Mouse (Mus musculus) neural tube, embryonic 14.5 days (tissue): ENCODE results near the gene Trim46. TPM values are rescaled to one million over a fixed set of nuclear protein-coding genes. Genes with fewer than 3 reads are reported as not detected.

Experiments
- ATAC-seq: fragments of 200-750 bp; cut with Nextera tagmentation; 2 replicates; pipeline ENCODE4 v1.8.0; 2017; ENCODE audit warnings: low read depth, mild to moderate bottlenecking, moderate TSS enrichment, moderate library complexity
- H3K27ac ChIP-seq: fragments of 300-500 bp; sonication (generic); 2 replicates; pipeline ENCODE4 v1.5.1; 2014; ENCODE audit warnings: low read depth, mild to moderate bottlenecking, control low read depth, low read length, moderate library complexity, mixed read lengths
- H3K27me3 ChIP-seq: fragments of 300-500 bp; sonication (generic); 2 replicates; pipeline ENCODE4 v1.6.1; 2014; ENCODE audit warnings: low read length; ENCODE audit not compliant: control insufficient read depth, insufficient read depth
- H3K36me3 ChIP-seq: fragments of 300-500 bp; sonication (generic); 2 replicates; pipeline ENCODE4 v1.6.1; 2014; ENCODE audit warnings: low read length, mixed read lengths; ENCODE audit not compliant: control insufficient read depth, insufficient read depth
- H3K4me1 ChIP-seq: fragments of 300-500 bp; sonication (generic); 2 replicates; pipeline ENCODE4 v1.6.1; 2014; ENCODE audit warnings: low read length; ENCODE audit not compliant: control insufficient read depth, insufficient read depth
- H3K4me2 ChIP-seq: fragments of 300-500 bp; sonication (generic); 2 replicates; pipeline ENCODE4 v1.6.1; 2014; ENCODE audit warnings: mild to moderate bottlenecking, low read depth, low read length, control low read depth
- H3K4me3 ChIP-seq: fragments of 300-500 bp; sonication (generic); 2 replicates; pipeline ENCODE4 v1.5.1; 2014; ENCODE audit warnings: low read depth, low read length, control low read depth, mixed read lengths
- H3K9ac ChIP-seq: fragments of 300-500 bp; sonication (generic); replicated peaks from 2 replicates; pipeline ENCODE4 v1.6.1; 2014; ENCODE audit warnings: low read depth, mild to moderate bottlenecking, control low read depth, low read length, mixed read lengths
- H3K9me3 ChIP-seq: fragments of 300-500 bp; sonication (generic); 2 replicates; pipeline ENCODE4 v1.6.1; 2016; ENCODE audit warnings: low read length; ENCODE audit not compliant: control insufficient read depth
- WGBS: fragments of 180-500 bp; shearing (Covaris S2); extraction: QIAGEN DNeasy Blood & Tissue Kit; methylation state at CpG from one replicate; pipeline ENCODE4 v1.1.7; 2014; 5-methylcytosine and 5-hydroxymethylcytosine counted together
- polyA plus RNA-seq: library from polyadenylated mRNA; unstranded; fragments of >200 nt; fragmentation: Nextera tagmentation; extraction: Ambion mirVana; gene quantifications from 2 replicates; pipeline ENCODE4 v1.2.1, GENCODE M21; 2014

Gene Trim46
- polyA plus RNA-seq, 1 experiment from 2014 or later = 70.7 TPM

DNA sequence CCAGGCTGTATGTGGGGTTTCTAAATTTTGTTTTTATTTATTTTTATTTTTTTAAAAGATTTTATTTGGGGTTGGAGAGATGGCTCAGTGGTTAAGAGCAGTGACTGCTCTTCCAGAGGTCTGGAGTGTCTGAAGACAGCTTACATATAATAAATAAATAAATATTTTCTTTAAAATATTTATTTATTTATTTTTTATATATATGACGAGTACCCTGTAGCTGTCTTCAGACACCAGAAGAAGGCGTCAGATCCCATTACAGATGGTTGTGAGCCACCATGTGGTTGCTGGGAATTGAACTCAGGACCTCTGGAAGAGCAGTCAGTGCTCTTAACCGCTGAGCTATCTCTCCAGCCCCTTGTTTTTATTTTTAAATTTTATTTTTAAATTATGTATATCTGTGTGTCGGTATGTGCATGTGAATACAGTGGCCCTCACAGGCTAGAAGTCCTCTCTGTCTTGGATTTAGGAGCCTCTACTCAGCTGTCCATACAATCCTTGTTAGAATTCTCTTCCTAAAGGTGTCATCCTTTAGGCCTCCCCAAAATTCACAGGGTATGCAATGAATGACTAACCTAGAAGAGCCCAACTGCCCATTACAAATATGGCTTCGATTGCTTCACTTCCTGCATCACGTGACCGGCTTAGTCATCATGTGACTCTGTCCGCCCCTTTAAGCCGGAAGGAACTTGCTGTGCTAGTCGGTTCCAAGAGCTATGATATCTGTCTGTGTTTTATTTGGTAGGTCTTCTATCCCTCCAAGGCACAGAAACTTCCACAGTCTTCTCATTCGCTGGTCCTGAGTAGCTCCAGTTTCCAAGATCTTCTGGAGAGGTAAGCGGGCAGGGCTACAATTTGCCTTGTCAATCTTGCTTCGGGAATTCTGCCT, 43.6 kb downstream of the Trim46 start, which contains the start of gene Gba:
Gba (plus strand) TSS at position 676 of the 889 bp plus-strand sequence.
- H3K9ac ChIP-seq = peak within 1 kb of the TSS; percentile 41
- H3K4me1 ChIP-seq = peaks cover 5% of the 10 kb centered on the region; the same call in 1 of the 2 replicates
- no peaks in the 10 kb centered on the region for H3K27me3 ChIP-seq
- ATAC-seq = peak; percentile 86
- H3K27ac ChIP-seq = no peak within 1 kb of the TSS
- H3K4me3 ChIP-seq = peak within 1 kb of the TSS; percentile 46
- WGBS = 27% methylated on average over 13 of the region's 13 CpGs
- no peaks in the 10 kb centered on the region for H3K9me3 ChIP-seq
- peak within 1 kb of the TSS; percentile 53 for H3K4me2 ChIP-seq
- H3K36me3 ChIP-seq = peaks cover 27% of the 10 kb centered on the region

DNA sequence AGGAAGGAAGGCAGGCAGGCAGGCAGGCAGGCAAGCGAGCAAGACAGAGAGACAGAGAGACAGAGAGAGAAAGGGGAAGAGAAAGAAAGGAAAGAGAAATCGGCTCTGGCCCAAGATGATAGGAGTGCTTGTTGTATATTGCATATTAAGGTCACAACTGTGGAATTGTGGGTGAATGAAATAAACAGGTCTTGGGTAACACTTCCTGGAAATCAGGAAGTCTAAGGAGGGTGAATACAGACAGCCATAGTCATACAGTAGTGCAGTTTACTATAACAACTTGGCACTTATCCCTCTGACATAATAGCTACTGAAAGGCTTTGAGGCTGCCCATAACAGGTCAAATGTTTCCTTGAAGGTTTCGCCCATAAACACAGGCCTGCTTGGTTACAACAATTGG, 46.3 kb downstream of the Trim46 start:
- Histone ChIP-seq H3K27me3 (no peaks in the 10 kb centered on the region), H3K4me3 (no peak overlapping the region), H3K9me3 (no peaks in the 10 kb centered on the region), H3K9ac (no peak overlapping the region), H3K27ac (no peak overlapping the region), H3K4me2 (no peak overlapping the region), H3K36me3 (peaks cover 10% of the 10 kb centered on the region), H3K4me1 (peaks cover 5% of the 10 kb centered on the region; the same call in 1 of the 2 replicates)
- WGBS = 84% methylated on average over 3 of the region's 3 CpGs
- ATAC-seq = no peak

DNA sequence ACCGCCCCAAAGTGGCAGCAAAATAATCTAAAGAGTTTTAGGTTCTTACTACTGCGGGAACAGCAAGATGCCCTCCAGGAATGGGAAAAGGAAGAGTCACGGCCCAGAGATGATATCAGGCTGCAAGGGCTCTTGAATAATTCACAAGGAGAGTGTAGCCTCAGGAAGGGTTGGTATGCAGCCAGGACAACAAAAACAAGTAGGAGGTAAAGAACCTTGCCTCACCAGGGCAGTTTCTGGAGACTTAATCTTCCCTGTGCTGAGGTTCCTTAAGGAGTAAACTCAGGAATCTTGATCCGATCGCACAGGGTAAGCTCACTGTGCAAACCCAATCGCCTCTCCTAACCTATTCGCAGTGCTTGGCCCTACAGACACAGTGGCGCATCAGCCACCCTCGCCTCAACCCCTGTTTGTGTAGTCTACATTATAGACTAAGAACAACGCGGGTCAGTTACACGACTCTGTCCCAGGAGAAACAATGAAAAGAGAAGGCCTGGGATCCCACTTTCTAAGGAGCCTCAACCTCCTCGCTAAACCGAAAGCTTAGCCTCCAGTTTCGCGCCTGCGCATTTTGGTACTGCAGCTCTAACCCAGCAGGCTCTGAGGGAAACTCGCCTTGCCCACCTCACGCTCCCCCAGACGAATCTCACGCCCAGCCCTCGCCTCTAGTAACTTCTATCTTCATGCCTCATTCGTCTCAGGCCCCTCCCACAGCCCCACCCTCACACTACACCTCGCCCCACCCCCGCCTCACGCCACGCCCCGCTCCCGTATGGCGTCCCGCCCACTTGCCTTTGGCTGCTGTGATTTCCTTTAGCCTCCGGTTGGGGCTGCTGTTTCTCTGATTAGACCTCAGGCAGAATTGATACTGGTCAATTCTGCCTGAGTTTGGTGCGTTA, 49.9 kb downstream of the Trim46 start:
- 9% methylated on average over 33 of the region's 33 CpGs for WGBS
- no peaks in the 10 kb centered on the region for H3K4me1 ChIP-seq
- no peaks in the 10 kb centered on the region for H3K9me3 ChIP-seq
- H3K4me2 ChIP-seq = peak overlapping the region; percentile 45
- peak overlapping the region; percentile 56 for H3K27ac ChIP-seq
- H3K27me3 ChIP-seq = no peaks in the 10 kb centered on the region
- H3K36me3 ChIP-seq = no peaks in the 10 kb centered on the region
- H3K9ac ChIP-seq = peak overlapping the region; percentile 29
- H3K4me3 ChIP-seq = peak overlapping the region; percentile 27
- peak; percentile 94 for ATAC-seq

DNA sequence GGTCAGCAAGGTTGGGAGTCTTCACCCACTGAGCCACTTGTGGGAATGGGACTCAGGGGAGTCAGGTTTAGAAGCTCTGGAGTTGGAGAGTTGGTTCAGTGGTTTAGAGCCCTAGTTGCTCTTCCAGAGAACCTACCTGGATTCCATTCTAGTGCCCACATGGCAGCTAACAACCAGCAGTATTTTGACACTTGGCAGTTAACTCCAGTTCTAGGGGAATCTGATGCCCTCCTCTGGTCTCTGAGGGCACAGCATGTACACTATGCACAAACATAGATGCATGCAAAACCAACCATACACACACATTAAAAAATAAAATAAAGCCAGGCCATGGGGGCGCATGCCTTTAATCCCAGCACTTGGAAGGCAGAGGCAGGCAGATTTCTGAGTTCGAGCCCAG, 52.3 kb downstream of the Trim46 start:
- no peak overlapping the region for H3K4me2 ChIP-seq
- no peak overlapping the region for H3K27ac ChIP-seq
- no peaks in the 10 kb centered on the region for H3K4me1 ChIP-seq
- H3K4me3 ChIP-seq = no peak overlapping the region
- 0 out of 2 replicates have a peak, but pooled peaks cover 1% of the 10 kb centered on the region for H3K36me3 ChIP-seq
- ATAC-seq = no peak
- H3K9ac ChIP-seq = no peak overlapping the region
- H3K9me3 ChIP-seq = no peaks in the 10 kb centered on the region
- H3K27me3 ChIP-seq = no peaks in the 10 kb centered on the region
- 86% methylated on average over 2 of the region's 2 CpGs for WGBS

DNA sequence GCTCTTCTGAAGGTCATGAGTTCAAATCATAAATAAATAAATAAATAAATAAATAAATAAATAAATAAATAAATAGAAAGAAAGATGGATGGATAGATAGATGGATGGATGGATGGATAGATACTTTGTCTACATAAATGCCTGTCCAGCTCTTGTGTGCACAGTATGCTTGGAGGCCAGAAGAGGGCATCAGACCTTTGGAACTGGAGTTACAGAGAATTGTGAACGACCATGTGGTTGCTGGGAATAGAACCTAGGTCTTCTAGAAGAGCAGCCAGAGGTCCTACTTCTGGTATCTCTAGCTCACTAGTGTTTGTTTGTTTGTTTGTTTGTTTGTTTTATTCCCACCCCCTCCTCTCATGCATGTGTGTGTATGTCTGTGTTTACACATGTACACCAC, 52.8 kb downstream of the Trim46 start:
- H3K9me3 ChIP-seq = no peaks in the 10 kb centered on the region
- no peak overlapping the region for H3K4me2 ChIP-seq
- H3K36me3 ChIP-seq = 0 out of 2 replicates have a peak, but pooled peaks cover 6% of the 10 kb centered on the region
- 79% methylated on average over 1 of the region's 1 CpGs for WGBS
- no peaks in the 10 kb centered on the region for H3K27me3 ChIP-seq
- no peak overlapping the region for H3K27ac ChIP-seq
- H3K4me3 ChIP-seq = no peak overlapping the region
- ATAC-seq = no peak
- H3K9ac ChIP-seq = no peak overlapping the region
- H3K4me1 ChIP-seq = no peaks in the 10 kb centered on the region

DNA sequence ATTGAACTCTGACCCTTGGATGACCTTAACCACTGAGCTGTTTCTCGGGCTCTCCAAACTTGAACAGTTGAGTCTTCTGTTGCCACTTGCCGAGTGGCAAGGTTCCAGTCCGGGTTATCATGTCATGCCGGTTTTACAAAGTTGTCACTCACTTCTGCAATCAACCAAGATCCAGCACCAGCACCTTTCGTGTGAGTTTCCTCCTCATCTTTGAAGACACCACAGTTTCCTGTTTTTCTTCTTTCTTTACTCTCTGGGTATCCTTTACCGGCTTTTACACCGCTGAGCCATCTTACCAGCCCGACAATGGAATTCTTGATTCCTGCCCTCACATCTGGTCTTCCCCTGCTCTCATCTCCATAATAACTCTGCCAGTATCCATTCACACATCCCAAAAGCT, 55.7 kb downstream of the Trim46 start:
- no peak overlapping the region for H3K4me2 ChIP-seq

DNA sequence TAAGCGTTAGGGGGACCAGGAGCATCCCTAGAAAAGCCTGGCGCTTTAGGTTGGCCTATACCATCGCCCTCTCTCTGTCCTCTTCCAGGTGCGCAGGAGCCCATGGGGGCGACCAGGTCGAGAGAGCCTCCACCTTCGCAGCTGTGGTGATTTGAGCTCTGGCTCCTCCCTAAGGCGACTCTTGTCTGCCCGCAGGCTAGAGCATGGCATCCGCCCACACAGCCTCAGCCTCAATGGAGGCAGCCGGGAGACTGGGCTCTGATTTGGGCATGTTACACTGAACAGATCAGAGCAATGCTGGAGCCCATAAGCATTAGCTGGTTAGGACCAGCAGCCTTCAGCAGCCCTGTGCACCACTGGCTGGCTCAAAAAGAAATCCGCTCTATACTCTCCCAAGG, 57.6 kb downstream of the Trim46 start:
- Histone ChIP-seq H3K27me3 (no peaks in the 10 kb centered on the region), H3K4me3 (no peak overlapping the region), H3K9ac (no peak overlapping the region), H3K4me1 (peaks cover 17% of the 10 kb centered on the region), H3K27ac (no peak overlapping the region), H3K4me2 (no peak overlapping the region), H3K36me3 (0 out of 2 replicates have a peak, but pooled peaks cover 18% of the 10 kb centered on the region), H3K9me3 (no peaks in the 10 kb centered on the region)
- 77% methylated on average over 12 of the region's 12 CpGs for WGBS
- ATAC-seq = no peak

More for the DNA sequence above, 55.7 kb downstream of the Trim46 start:
- Histone ChIP-seq H3K9ac (no peak overlapping the region), H3K27me3 (no peaks in the 10 kb centered on the region), H3K36me3 (0 out of 2 replicates have a peak, but pooled peaks cover 18% of the 10 kb centered on the region), H3K4me3 (no peak overlapping the region), H3K4me1 (no peaks in the 10 kb centered on the region), H3K9me3 (no peaks in the 10 kb centered on the region), H3K27ac (no peak overlapping the region)
- ATAC-seq = no peak
- WGBS = 88% methylated on average over 8 of the region's 8 CpGs

DNA sequence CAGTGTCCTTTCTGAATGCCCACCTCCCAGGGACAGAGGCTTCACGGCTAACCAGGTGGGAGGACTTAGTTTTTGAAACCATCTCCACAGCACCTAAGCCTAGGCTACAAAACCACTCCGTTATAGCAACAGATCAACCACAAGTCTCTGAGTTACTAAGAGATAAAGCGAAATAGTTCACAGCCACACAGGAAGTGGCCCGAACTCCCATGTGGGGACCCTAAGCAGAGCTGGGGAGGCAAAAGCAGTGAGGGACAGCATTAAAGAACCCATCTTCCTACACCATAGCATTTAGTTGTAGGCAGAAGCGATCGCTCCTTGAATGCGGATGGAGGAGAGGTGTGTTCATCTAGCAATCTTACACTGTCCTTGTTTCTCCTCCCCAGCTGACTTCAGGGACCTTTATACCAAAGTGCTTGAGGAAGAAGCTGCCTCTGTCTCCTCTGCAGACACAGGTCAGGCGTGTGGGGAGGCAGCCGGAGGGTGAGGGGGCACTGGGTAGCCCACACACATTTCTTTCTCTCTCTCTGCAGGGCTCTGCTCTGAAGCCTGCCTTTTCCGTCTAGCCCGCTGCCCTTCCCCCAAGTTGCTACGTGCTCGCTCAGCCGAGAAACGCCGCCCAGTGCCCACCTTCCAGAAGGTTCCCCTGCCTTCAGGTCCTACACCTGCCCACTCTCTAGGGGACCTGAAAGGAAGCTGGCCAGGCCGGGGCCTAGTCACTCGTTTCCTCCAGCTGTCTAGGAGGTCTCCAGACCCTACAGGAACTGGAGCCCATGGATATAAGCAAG, 58.2 kb downstream of the Trim46 start:
- no peak for ATAC-seq
- 76% methylated on average over 18 of the region's 18 CpGs for WGBS
- Histone ChIP-seq H3K4me2 (no peak overlapping the region), H3K27ac (no peak overlapping the region), H3K36me3 (0 out of 2 replicates have a peak, but pooled peaks cover 18% of the 10 kb centered on the region), H3K9me3 (no peaks in the 10 kb centered on the region), H3K4me3 (no peak overlapping the region), H3K27me3 (no peaks in the 10 kb centered on the region), H3K9ac (no peak overlapping the region), H3K4me1 (peaks cover 17% of the 10 kb centered on the region)
